In genomic region chr13:81211436-81211835, GRCm38 (mm10) we compare ENCODE assay signal across 22 mouse cellular contexts.
A peak's percentile ranks its signal among the peaks of the same experiment; 100 is the strongest.
DNase-seq lines count a peak whose midpoint lies in the region; ATAC-seq lines count a peak whose summit lies in the region.
"Had no signal": no experiment of that assay in that cellular context is flagged by ENCODE, and none has a peak within 500 bp of the region (broad histone marks: within the 10 kb centered on the region; RNA-seq: fewer than 3 reads in every experiment).

No protein-coding gene starts in this region.

- H3K27me3 ChIP-seq in liver, embryonic 16.5 days (ENCODE audit: control insufficient read depth, insufficient read depth, low read depth, low read length) = no peaks in the 10 kb centered on the region
- H3K27me3 ChIP-seq in liver, embryonic 12.5 days (replicated peaks) = no peaks in the 10 kb centered on the region
- no peaks in the 10 kb centered on the region for H3K27me3 ChIP-seq in forebrain, embryonic 13.5 days
- H3K27me3 ChIP-seq: CH12.LX; embryonic facial prominence, embryonic 12.5 days; heart, embryonic 15.5 days had no signal

- 37% methylated on average over 1 of the region's 1 CpGs for WGBS in liver, embryonic 16.5 days (ENCODE audit: insufficient replicate concordance)
- 54% methylated on average over 1 of the region's 1 CpGs for WGBS in liver, embryonic 12.5 days (ENCODE audit: insufficient replicate concordance)
- WGBS in forebrain, embryonic 13.5 days = 65% methylated on average over 1 of the region's 1 CpGs

- H3K9me3 ChIP-seq in liver, embryonic 16.5 days (replicated peaks; ENCODE audit: control insufficient read depth, low read length) = no peaks in the 10 kb centered on the region
- H3K9me3 ChIP-seq in liver, embryonic 12.5 days (replicated peaks) = no peaks in the 10 kb centered on the region
- no peaks in the 10 kb centered on the region for H3K9me3 ChIP-seq in forebrain, embryonic 13.5 days (replicated peaks)
- H3K9me3 ChIP-seq: embryonic facial prominence, embryonic 12.5 days; heart, embryonic 15.5 days had no signal

- no peaks in the 10 kb centered on the region for H3K36me3 ChIP-seq in liver, embryonic 16.5 days (ENCODE audit: control insufficient read depth, insufficient read depth)
- H3K36me3 ChIP-seq in liver, embryonic 12.5 days = no peaks in the 10 kb centered on the region
- peaks cover 1% of the 10 kb centered on the region; the same call in 1 of the 2 replicates for H3K36me3 ChIP-seq in forebrain, embryonic 13.5 days (ENCODE audit: poor library complexity, severe bottlenecking)
- H3K36me3 ChIP-seq: embryonic facial prominence, embryonic 12.5 days; heart, embryonic 15.5 days had no signal

- no peak overlapping the region for H3K27ac ChIP-seq in liver, embryonic 16.5 days (ENCODE audit: low read length)
- H3K27ac ChIP-seq in liver, embryonic 12.5 days = no peak overlapping the region
- H3K27ac ChIP-seq in forebrain, embryonic 13.5 days = no peak overlapping the region
- H3K27ac ChIP-seq: embryonic facial prominence, embryonic 12.5 days; heart, adult 2 months; heart, embryonic 15.5 days; hindbrain, embryonic 10.5 days; hindbrain, postnatal 0 days had no signal

- H3K4me1 ChIP-seq in liver, embryonic 16.5 days (ENCODE audit: control insufficient read depth, low read depth, low read length) = no peaks in the 10 kb centered on the region
- no peaks in the 10 kb centered on the region for H3K4me1 ChIP-seq in liver, embryonic 12.5 days
- no peaks in the 10 kb centered on the region for H3K4me1 ChIP-seq in forebrain, embryonic 13.5 days
- H3K4me1 ChIP-seq: embryonic facial prominence, embryonic 12.5 days; heart, embryonic 15.5 days; hindbrain, embryonic 10.5 days had no signal

- peak; percentile 41 to 89 for DNase-seq in adrenal gland, adult (ENCODE audit: inconsistent age in 2 of 2, low spot score in 1 of 2)
- no peak for DNase-seq in adrenal gland, postnatal 4 days (ENCODE audit: low spot score in 2 of 2)
- DNase-seq in adrenal gland, postnatal 10 days = peak; percentile 46
- DNase-seq in skeletal muscle tissue, adult 2 months (ENCODE audit: low read depth, low spot score) = peak; percentile 4
- DNase-seq in right cerebral cortex, adult 18-20 months = no peak
- DNase-seq: cerebellum, adult 11 months; cerebellum, adult 8-10 months; cerebellum, postnatal 14 days; gastrocnemius, postnatal 10 days; heart, adult 2 months; heart, postnatal 14 days; kidney, adult 11 months had no signal

- no peak overlapping the region for H3K4me2 ChIP-seq in liver, embryonic 16.5 days (ENCODE audit: low read depth, low read length)
- H3K4me2 ChIP-seq in liver, embryonic 12.5 days = no peak overlapping the region
- H3K4me2 ChIP-seq in forebrain, embryonic 13.5 days = no peak overlapping the region
- H3K4me2 ChIP-seq: embryonic facial prominence, embryonic 12.5 days; heart, embryonic 11.5 days; heart, embryonic 15.5 days had no signal

- no peak overlapping the region for H3K4me3 ChIP-seq in liver, embryonic 16.5 days (ENCODE audit: low read depth, low read length)
- H3K4me3 ChIP-seq in liver, embryonic 12.5 days = no peak overlapping the region
- no peak overlapping the region for H3K4me3 ChIP-seq in forebrain, embryonic 13.5 days
- H3K4me3 ChIP-seq: embryonic facial prominence, embryonic 12.5 days; heart, adult 2 months; heart, embryonic 15.5 days; hindbrain, embryonic 10.5 days had no signal

- ATAC-seq in liver, embryonic 16.5 days (ENCODE audit: low read depth) = peak; percentile 30; the same call in 1 of the 2 replicates
- ATAC-seq in liver, embryonic 12.5 days = no peak
- no peak for ATAC-seq in forebrain, embryonic 13.5 days
- ATAC-seq: forebrain, embryonic 16.5 days; hindbrain, postnatal 0 days had no signal

- no peak overlapping the region for H3K9ac ChIP-seq in liver, embryonic 16.5 days (ENCODE audit: low read depth, low read length)
- no peak overlapping the region for H3K9ac ChIP-seq in liver, embryonic 12.5 days
- no peak overlapping the region for H3K9ac ChIP-seq in forebrain, embryonic 13.5 days
- H3K9ac ChIP-seq: embryonic facial prominence, embryonic 12.5 days; heart, embryonic 15.5 days had no signal

Comparison
In these comparisons a context has a peak if more than half of its experiments do, and no peak if none do; other contexts are left out.
1. DNase-seq: peak in adrenal gland, adult (2 of 2), adrenal gland, postnatal 10 days (single experiment) and skeletal muscle tissue, adult 2 months (single experiment); none in adrenal gland, postnatal 4 days (0 of 2) and right cerebral cortex, adult 18-20 months (single experiment).